Mouse (Mus musculus): ENCODE measurements around the gene Gli3.

Gene Gli3

DNA sequence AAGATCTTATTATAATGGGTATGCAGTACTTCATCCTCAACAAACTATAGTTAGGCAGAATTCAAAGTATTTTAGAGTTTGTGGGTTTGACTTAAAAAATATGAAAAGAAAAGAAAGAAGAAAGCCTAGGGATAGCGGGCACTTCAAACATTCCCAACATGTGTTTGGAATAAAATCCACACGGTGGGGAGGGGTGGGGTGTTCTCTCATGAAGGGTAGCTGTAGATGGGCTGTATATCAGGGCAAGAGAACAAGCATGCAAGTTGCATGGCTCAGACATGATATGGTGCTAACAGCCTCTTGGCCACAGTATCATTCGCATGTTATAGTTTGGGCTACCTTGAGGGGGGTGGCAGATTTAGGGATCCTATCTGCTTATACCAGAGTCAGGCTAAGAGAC is 89.0 kb downstream of the Gli3 start:
- no peak for DNase-seq (ENCODE audit: low read depth, low spot score)

DNA sequence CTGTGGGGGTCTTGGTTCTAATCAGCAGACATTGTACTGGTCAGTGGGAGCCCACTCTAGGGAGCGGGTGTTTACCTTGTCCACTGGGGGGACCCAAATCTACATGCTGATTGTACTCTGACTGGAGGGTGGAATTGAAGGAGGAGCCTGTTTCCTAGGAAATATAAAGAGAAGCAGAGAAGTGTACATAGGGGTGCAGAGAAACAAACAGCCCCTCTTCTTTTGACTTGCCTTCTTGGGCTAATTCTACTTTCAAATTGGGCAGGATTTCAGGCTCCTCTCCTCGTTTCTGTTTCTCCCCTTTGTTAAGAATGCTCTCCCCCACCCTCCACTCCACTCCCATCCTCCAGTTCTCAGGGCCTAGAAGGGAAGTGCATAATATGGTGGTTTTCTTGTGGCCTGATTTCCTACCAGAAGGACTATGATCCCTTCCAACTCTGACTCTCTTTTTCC is 93.6 kb downstream of the Gli3 start:
- no peak for DNase-seq (ENCODE audit: low read depth, low spot score)

DNA sequence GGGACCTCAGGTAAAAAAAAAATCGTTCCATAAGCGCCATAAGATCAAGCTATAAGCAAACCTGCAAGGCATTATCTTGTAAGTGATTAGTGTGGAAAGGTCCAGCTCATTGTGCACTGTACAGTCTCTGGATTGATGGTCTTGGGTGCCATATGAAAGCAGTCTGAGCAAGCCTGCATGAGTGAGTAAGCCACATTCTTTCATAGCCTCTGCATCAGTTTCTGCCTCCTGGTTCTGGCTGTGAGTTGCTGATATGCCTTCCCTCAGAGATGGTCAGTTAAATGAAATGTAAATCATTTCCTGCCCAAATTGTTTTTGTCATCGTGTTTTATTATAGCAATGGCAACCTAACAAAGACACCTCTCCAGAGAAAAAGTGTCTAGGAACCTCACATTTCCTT is 98.4 kb downstream of the Gli3 start:
- no peak for DNase-seq (ENCODE audit: low read depth, low spot score)

- no peak for DNase-seq (ENCODE audit: low read depth, low spot score)
Observed at GRCm38 (mm10) chr13:15570908-15571568, 108.0 kb downstream of the Gli3 start.

GRCm38 (mm10) chr13:15577133-15577917 is 114.3 kb downstream of the Gli3 start:
- no peak for DNase-seq (ENCODE audit: low read depth, low spot score)

GRCm38 (mm10) chr13:15580458-15580857 is 117.4 kb downstream of the Gli3 start:
- no peak for DNase-seq (ENCODE audit: low read depth, low spot score)

- DNase-seq (ENCODE audit: low read depth, low spot score): no peak
Observed at GRCm38 (mm10) chr13:15585941-15586340, 122.9 kb downstream of the Gli3 start.

GRCm38 (mm10) chr13:15588278-15589272 is 125.5 kb downstream of the Gli3 start:
- no peak for DNase-seq (ENCODE audit: low read depth, low spot score)

DNA sequence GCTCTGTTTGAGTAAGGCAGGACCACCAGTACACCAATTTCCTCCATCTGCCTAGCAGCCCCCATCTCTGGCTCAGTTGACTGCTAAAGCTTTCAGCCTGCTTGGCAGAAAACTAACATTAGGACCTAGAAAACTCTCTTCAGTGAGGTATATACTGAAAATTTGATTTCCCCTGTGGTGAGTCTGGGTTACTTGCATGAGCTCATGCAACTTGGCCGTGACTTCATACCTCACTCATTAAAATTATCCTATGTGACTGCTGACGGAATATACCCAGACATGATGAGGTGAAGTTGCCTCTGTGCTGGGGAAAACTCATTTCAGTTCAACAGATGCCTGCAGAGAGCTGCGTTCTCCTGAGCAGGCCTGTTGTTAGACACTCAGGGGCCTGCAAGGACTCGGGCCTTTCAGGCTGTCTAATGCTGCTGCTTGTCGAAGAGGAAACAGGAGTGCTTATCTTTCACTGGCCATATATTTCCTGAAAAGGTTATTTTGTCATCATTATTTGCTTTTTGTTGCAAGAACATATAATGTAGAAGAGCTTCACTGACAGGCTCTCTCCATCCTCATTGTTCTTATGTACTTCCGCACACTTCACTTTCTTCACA is 127.4 kb downstream of the Gli3 start:
- no peak for DNase-seq (ENCODE audit: low read depth, low spot score)

GRCm38 (mm10) chr13:15596667-15597066 is 133.6 kb downstream of the Gli3 start:
- DNase-seq (ENCODE audit: low read depth, low spot score): no peak

DNA sequence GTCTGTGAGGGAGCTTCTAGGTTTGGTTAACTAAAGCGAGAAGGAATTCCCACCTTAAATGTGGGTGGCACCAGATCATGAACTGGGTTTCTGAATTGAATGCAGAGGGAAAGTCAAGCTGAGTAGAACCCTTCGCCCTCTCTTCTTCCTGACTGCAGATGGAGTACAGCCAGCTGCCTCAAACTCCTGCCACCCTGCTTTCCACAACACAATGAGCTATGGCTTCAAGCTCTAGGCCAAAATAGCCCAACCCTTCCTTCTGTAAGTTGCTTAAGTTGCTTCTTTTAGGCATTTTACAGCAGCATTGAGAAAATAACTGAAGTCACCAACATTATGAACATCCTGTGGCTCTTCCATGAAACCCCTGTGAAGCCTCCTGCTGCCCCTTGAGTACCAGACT is 136.7 kb downstream of the Gli3 start:
- no peak for DNase-seq (ENCODE audit: low read depth, low spot score)

GRCm38 (mm10) chr13:15602161-15602560 is 139.1 kb downstream of the Gli3 start:
- DNase-seq (ENCODE audit: low read depth, low spot score): no peak

DNA sequence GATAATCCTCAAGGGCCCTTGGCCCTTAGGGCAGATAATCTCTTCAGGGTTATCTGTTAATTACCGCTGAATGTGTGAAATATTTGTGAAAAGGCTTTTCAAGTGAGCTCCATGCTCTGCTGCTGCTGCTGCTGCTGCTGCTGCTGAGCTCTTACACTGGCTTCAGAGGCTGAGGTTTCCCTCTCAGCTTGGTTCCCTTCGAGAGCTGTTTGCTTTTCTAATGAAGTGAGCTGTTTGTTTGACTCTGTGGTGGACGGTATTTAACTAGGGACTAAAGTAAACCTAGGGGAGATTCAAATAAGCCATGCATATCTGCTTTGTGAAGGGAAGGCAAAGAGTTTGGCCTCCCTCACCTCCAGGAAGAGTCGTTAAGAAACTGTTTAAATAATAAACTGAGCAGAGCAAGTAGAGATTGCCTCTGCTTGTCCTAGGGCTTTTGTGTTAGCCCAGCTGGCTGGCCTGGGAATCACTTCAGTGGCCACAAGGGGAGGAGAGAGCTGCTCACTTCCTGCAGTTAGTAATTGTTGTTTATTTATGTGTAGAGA is 139.7 kb downstream of the Gli3 start:
- DNase-seq (ENCODE audit: low read depth, low spot score): no peak

GRCm38 (mm10) chr13:15604074-15604473 is 141.0 kb downstream of the Gli3 start:
- DNase-seq (ENCODE audit: low read depth, low spot score): no peak

- no peak for DNase-seq (ENCODE audit: low read depth, low spot score)
Observed at GRCm38 (mm10) chr13:15617423-15617822, 154.4 kb downstream of the Gli3 start.

DNA sequence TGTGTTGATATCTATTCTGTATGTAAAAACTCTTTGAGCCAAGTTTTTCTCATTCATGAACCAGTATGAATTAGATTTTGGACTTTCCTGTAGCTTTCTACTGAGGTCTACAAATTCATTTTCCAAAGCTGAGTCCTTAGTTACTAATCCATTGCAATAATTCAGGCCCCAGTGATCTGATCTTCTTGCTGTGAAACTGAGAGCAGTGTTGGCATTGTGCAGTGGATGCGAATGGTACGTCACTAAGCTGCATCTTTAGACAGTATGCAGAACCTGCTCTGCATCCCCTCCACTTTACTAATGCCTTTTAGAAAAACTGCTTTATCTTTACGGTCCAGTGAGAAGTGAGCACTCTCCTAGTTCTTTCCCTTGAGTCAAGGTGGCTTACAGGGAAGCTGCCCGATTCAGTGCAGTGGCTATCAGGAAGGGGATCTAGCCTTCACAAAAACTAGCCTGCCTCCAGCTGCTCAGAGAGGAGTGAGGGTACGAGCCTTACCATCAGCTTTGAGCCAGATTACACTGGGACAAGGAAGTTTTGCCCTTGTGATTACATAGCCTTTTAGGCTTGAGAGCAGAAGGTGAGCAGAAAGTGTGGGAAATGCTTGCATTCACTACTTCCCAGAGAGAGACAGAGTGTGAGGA is 155.1 kb downstream of the Gli3 start:
- no peak for DNase-seq (ENCODE audit: low read depth, low spot score)

- no peak for DNase-seq (ENCODE audit: low read depth, low spot score)
Observed at GRCm38 (mm10) chr13:15621009-15621408, 158.0 kb downstream of the Gli3 start.

DNA sequence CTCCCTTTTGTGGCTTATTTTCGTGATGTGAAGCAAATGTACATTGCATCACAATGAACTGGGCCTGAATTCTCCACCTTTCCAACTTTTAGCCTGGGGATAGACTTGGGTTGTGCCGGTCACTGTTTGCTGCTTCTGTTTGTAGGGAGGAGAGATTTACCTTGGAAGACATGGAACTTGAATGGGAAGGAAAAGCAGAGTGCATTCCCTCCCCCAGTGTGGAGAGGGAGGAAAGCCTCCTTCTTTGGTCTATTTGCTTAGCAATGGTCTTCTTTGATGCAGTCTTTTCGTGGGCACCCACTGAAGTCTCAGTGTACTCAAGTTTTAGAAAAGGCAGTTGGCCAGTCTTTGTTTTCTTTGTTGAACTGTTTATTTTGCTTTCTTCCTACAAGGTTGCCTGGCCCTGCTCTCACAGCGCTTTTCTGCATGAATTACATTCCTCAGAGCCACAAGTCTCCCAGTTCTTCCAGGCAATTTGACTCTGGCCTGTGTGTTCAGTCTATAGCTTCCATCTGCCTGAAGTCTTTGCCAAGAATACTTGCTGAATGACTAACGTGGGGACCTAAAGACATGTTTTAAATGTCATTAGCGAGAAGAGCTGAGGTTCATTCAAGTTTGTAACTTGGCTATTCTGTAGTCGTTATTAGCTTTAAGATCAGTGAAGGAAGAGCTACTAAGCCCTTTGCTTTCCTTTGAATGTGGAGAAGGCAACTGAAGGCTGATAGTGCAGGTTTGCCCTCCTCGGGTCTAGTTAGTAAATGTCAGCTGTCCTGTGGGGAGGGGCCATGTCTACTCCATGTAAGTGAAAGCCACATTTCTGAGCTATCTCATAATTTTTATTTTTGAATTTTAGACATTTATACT is 161.7 kb downstream of the Gli3 start:
- no peak for DNase-seq (ENCODE audit: low read depth, low spot score)

DNA sequence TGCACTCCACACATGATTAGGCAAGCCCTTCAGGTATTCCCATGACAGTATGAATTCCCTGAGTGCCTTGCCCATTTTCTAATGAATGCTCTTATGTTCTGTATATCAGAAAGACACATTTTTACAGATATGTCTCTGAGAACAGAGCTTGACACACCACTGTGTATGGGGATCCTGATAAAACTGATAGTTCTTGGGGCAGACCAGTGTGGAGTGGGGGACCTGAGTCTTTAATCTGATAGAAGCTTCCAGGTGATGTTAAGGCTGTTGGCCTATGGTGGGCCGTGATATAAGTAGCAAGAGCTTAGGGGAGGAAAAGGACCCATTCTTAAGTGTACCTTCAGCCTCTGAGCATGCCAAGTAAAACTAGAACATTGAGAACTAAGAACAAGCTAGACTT is 178.5 kb downstream of the Gli3 start:
- DNase-seq (ENCODE audit: low read depth, low spot score): no peak

DNA sequence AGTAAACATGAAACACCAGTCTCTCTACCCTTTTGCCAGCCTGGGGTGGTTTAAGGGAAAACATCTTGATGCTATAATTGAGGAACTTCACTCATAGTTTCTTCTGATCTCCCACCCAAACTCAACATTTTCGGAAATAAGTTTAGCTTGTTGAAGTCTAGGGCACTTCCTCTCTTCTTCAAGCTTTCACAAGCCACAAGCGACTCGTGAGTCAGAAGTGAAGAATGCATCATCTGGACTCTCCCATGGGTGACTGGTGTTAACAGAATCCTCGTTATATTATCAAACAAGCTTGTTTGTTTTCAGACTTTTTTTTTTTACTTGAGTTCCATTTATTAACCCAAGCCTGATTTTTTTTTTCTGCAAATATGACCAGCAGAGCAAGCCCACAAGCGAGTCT is 197.5 kb downstream of the Gli3 start:
- DNase-seq (ENCODE audit: low read depth, low spot score): no peak
